Mouse (Mus musculus) frontal cortex, postnatal 25 days (tissue): ENCODE data around the gene Mrpl33.
A peak's percentile ranks its signal among the peaks of the same experiment; 100 is the strongest.

Experiments used
- DNase-seq, 2 experiments: peaks; one replicate each; pipeline ENCODE4 v3.0.0; 2022; ENCODE audit warnings: low spot score in 2 of 2

The Mrpl33 gene

DNA sequence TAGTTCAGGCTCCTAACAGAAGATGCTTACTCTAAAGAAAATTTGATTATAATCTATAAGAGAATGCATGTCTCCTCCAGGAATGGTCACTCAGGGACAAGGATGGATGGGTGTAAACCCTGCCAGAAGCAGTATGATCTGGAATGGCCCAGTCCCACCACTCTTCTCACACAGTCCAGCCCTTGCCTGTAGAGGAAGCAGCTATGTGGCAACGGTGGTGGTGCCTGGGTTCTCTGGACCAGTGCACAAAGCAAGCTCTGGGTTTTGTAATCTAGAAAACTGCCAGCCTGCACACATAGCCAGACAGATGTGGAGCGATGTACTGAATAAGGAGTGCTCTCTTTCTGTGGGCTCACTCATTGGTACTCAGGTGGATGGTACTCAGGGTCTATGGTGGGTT, 43.8 kb downstream of the Mrpl33 start:
- no peak for DNase-seq

DNA sequence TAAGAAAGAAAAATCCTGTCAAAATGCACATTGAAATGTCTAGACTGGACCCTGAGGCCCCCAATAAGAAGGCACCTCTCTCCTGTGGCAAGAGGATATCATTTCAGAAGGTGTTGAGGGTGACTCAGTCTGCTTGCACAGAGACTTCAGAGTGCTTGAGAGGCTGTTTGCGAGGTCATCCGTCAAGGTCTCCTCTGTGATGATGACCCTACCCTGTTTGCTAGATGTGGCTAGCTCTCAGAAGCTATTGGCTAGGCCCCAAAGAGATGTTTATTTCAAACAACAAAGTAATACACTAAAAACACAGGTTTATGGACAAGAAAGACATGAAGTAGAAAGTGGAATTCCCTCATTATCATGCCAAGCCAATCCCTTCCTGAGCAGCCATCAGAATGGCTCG, 45.6 kb downstream of the Mrpl33 start:
- no peak for DNase-seq

DNA sequence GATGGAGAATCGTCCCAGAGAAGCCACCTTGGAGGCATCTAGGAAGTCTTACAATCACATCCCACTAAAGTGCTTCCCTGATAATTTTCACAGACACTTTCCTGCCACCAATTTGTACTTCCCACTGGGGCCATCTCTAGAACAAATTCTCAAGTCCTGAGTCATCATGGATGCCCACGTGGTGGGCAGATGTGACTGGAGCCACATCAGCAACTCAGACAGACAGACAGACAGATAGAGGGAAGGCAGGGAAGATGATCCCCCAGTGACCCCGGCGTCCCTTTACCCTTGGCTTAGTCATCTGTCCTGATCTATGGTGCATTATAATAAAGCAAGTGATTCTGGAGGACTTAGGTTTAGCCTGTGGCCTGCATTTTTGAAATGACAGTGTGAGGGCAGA, 47.5 kb downstream of the Mrpl33 start:
- no peak for DNase-seq

DNA sequence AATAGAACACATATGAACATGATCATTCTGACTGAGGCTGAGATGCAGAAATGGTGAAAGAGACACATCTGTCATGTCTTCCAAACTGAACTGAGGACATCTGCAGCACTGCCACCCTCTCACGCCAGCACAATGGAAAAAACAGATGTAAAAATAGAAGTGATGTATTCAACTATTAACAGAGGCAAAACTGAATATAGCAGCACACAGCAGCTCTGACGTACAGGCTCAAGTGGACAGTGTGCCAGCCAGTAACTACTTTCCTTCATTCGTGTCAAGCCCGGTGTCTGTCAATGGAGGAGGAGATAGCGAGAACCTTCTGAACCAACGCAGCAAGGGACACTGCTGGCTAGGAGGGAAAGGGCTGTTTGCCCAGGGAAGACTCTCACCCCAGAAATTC, 48.1 kb downstream of the Mrpl33 start:
- no peak for DNase-seq

DNA sequence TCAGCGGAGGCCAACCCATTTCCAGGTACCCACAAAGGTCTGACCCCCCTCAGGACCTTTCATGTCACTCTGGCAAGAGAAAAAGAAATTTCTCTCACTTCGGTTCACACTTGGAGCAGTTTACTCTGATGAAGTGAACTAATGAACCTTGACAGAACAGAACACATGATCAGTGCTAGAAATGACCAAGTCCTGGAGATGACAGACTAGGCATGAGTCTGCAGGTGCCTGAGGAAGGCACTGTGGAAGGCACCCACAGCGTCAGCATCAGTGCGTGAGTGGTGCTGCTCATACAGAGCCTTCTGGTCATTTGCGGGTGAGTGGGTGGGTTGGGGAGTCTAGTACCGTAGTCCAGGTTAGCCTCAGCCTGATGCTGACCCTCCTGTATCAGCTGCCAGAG, 49.1 kb downstream of the Mrpl33 start:
- DNase-seq, result no peak

DNA sequence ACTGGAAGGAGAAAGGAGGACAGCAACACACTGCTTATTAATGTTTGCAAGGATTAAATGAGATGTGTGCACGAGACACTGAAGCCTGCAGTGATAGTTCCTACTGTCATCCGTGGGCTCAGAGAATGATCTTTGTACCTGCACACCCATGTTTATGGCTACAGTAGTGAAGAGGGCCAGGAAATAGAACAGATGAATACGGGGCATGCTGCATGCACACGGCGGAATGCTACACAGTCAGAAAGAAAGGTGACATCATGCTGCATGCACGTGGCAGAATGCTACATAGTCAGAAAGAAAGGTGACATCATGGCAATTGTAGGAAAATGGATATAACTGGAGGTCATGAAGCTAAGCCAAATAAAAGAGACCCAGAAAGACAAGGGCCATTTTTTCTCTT, 49.8 kb downstream of the Mrpl33 start:
- no peak for DNase-seq

DNA sequence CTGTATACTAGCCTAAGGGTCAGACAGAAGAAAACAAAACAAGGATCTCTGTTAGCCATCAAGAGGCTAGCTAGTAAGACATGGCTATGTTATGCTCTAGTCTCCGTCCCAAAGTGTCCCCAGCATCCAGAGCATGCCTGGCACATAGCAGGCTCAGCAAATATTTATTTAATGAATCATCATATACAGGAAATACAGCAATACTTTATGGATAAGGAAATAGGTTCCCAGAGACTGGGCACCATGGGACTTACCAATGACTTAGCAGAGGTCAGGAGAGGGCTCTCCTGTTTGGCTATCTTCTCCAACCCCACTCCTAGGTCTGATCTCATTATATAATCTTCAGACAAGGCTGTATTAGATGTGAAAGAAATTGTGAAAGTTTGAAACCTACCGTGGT, 50.6 kb downstream of the Mrpl33 start:
- no peak for DNase-seq

DNA sequence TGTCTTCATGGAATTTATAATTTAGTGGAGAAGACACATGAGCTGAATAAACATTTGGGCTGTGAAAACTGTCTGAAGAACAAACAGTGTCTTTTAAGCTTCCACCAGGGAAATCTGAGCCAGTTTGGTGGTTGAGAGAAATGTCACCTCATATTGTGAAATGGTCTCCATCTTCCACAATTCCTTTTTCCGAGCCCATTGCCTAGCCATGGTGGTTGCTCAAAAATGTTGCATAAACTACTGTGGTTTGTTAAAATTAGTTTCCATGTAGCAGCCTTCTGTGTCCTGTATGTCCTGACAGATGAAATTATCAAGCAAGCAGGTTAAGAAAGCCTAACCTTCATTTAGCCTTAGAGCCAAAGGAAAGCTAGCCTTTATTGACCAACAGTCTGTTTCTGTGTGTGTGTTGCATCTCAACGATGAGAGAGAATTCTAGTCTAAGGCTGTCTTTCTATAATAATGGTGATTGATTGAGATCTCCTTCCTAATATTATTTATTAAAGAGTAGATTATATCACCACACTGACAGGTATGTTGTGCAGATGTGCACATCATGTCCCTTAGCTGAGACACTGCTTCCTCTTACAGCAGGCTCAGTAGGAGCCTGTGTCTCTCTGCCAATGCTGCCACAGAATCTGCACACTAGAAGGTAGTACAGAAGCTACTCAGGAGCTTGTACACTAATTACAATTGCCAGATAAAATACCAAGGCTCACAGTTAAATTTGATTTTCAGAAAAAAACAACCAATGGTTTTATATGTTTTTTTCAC, 54.0 kb downstream of the Mrpl33 start:
- no peak for DNase-seq

DNA sequence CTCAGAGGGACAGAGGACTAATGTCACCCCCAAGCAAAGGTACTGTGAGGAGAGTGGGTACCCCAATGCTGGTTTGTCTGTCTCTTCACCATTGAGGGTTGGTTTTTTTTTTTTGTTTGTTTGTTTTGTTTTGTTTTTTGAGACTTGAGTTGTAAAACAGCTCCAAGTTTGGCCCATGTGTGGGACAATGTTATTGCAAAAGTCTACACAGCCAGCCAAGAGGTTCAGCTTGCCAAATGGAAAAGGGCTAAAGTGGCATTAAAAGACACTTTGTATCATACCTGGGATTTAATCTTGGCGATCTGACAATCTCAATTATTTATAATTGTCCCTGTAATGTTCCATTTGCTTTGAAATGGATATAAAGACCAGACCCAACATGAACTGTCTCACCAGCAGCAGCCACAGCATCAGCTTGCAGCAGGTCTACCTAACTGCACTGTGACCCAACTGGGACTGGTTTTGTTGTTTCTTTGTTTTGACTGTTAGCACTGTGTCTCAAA, 59.0 kb downstream of the Mrpl33 start:
- DNase-seq, result no peak

DNA sequence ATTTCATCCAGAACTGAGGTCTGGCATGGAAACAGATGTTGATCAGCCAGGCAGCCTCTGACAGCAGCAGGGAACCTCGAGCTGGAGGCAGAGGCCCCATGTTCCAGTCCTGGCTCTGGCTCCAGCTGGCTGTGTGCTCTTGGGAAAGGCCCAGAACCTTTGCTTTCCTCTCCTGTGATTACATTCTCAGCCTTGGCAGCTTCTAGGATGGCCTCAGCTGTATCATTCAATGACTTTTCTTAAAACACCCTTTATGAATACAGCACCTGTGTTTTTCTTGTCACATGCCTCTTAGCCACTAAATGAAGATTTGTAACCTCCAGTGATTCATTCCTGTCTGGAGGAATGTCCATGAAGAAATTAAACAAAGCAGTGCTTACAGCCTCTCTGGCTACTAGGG, 69.4 kb downstream of the Mrpl33 start:
- DNase-seq, result no peak

DNA sequence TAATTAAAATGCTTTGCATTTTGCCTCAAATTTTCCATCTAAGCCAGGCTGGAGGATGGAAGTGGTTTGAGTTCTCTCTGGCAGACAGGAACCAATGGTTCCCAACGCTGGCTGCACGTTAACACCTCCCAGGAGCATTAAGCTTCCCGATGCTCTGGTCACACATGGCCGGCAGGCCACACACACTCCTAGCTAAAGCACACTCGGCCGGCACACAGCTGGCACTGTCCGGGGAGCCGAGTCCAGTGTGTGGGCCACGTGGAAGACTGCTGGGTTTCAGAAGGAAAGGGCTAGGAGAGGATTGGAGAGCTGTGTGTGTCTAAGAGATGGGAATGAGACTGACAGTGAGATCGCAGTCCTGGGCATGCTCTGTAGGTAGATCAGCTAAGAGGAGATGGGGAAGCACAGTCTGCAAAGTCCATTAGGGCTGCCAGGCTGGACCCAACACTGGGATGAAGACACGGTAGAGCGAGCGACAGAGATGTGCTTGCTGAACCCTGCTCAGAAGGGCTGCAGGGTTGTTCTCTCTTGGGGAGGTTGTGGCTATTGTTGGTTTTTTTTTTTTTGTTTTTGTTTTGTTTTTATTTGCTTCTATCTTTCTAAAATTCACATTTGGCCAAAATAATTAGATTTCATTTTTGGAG, 71.7 kb downstream of the Mrpl33 start:
- DNase-seq, result no peak

DNA sequence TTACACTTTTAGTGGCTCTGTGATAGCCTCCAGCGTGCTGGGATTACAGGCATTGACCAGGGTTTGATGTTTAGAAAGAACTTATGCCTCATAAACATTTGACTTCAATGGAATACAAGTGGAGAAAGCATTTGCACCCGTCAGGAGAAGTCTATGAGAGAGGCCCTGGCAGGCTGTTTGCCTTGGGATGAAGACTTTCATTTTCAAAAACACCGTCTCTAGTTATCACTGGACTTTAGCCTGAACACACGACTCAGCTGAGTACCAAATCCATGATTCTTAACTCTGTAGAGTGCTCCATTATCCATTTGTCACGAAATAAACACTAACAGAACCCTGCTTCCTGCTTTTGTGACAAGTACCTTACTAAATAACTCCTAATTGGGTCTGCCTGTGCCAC, 73.2 kb downstream of the Mrpl33 start:
- DNase-seq, result no peak

DNA sequence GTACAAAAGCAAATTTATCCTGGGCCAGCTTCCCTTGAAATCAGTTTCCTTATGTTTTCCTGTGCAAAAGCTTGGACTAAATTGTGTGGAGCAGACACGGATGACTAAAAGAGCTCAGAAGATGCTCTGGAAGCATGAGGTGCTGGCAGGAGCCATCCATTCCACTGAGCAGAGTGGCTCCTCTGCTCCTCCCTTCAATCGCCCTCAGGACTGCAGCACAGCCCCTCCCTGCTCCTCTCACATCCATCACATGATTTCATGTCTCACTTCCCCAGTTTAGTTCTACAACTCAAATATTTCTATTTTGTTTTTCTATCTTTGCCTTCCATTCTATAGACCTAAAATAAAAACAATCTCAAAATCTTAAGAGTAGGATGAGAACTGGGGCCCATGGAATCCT, 74.4 kb downstream of the Mrpl33 start:
- DNase-seq, result no peak

DNA sequence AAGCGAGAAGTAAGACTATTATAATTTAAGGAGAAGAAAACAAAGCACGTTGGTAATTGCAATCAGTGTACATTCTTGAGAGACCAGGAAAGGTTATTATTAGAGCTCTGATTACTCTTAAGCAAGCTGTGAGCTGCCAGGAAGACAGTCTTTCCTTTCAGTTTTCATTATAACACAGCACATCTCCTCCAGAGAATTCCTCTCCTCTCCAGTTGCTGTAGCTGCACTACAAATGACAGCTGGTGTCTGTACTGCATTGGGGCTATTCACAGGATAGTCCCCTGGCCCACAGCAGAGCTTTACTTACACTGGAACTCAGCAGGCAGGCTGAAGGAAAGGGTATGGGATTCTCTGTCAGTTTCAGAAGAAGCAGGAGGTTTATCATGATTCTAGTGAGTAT, 76.7 kb downstream of the Mrpl33 start:
- DNase-seq, result no peak

DNA sequence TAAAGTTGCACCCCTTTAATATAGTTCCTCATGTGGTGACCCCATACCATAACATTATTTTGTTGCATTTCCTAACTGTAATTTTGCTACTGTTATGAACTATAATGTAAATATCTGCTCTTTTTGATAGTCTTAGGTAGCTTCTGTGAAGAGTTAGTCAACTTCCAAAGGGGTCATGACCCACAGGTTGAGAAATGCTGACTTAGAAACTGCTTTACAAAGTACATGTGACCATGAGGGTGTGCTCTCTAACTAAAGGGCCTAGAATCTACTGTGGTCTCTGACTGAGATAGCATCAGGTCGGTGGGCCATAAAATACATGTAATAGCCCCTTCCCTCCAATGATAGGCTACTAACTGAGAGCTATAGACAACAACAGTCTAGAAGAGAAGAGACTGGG, 81.3 kb downstream of the Mrpl33 start:
- DNase-seq, result no peak

DNA sequence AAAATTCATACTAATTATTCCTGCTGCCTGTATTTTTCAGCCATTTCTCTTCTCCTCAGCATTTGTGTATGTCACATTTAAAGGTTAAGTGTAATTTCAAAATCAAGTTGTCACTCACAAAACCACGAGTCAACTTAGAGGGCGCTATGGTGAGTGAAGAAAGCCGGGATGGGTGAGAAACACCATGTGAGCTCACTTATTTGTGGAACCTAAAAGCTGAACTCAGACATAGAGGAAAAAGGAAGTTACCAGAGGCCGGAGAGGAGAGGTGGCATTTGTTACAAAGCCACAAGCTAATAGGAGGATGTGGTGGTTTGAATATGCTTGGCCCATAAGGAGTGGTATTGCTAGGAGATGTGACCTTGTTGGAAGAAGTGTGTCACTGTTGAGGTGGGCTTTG, 83.4 kb downstream of the Mrpl33 start:
- DNase-seq, result no peak

DNA sequence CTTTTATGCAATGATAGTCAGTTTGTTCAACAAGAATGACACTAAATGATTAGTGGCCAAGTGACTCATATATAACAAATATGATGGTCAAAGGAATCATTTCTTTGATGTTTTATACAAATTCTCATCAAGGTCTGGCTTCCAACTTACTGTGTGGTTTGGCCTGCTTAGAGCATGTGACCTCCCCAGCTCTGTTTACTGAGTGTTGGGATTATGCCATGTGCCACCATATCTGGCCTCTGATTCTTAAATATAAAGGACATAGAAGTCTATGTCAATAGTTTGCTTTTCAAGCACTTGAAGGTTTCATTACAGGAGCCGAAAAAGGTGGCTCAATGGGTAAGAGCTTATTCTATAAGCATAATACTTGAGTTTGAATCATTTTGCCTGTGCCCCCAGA, 85.6 kb downstream of the Mrpl33 start:
- DNase-seq, result no peak

DNA sequence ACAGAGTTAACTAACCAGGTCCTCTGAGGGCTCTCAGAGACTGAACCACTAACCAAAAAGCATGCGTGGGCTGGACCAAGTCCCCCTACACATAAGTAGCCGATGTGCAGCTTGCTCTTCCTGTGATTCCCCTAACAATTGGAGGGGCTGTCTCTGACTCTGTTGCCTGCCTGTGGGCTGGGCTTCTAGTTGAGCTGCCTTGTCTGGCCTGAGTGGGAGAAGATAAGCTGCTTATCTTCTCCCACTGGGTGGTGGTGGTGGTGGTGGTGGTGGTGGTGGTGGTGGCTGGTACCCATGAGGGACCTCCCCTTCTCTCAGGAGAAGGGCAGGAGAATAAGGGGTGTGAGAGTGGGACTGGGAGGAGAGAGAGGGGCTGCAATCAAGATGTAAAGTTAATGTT, 89.3 kb downstream of the Mrpl33 start:
- no peak for DNase-seq

DNA sequence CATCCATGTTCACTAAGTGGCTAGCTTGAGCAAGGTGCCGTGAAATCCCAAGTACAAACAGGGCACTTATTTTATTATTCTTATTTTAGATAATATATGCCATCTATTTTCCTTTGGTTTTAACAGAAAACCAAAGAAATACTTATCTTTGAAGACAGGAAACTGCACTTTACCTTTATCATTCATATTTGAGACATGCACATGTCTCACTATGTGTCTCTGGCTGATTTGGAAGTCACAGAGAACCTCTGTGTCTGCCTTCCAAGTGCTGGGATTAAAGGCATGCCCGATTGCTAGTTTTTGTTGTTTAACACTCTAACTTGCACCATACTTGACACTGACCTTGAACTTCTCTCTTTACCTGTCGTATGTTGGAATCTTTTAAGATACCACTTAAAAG, 91.2 kb downstream of the Mrpl33 start:
- no peak for DNase-seq

DNA sequence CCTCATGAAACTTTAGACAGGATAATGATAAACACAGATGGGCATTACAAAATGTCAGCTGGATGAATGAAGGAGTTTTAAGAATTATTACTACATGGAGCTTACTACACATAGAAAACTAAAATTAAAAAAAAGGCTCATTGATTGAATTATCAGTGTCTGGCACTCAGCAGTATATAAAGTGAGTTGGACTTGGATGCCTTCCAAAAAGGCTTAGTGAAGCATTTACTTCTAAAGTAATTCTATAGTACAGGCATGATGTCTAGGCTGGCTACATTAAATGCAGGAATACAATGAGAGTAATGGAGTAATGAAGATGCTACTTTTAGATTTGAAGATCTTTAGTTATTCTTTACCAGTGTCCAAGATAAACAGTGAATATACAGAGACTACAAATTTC, 96.5 kb downstream of the Mrpl33 start:
- DNase-seq, result no peak

DNA sequence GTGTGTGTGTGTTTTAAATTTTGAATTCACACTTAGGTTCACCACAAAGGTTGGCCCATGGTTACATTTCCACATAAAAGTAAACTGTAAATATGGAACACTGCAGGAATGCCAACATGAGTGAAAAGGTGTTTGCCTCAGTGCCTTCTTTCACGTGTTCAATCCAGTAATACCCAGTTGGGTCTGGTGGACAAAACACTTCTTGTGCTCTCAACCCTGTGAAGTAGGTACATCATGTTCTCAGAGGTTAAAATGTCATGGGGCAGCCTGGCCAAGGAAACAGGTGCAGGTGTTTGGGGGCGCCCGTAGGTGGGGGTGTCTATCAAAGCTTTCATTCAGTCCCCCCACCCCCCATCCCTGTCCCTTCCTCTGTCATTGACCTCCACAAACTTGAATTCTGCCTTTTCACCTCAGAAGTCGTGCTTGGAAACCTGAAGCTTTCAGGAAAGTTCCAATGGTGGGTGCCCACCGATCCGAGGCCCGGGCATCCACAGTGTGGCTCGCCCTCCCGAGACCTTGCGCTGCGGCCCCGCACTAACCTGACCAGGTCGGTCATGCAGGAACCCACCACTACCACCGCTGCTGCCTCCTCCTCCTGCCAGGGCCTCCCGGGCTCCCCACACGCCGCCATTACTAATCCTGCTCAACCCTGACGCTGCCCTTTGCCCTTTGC, 100.4 kb downstream of the Mrpl33 start, which contains the start of gene Rbks:
Rbks (minus strand) TSS at position 657 of the 673 bp plus-strand sequence.
- DNase-seq, result no peak

DNA sequence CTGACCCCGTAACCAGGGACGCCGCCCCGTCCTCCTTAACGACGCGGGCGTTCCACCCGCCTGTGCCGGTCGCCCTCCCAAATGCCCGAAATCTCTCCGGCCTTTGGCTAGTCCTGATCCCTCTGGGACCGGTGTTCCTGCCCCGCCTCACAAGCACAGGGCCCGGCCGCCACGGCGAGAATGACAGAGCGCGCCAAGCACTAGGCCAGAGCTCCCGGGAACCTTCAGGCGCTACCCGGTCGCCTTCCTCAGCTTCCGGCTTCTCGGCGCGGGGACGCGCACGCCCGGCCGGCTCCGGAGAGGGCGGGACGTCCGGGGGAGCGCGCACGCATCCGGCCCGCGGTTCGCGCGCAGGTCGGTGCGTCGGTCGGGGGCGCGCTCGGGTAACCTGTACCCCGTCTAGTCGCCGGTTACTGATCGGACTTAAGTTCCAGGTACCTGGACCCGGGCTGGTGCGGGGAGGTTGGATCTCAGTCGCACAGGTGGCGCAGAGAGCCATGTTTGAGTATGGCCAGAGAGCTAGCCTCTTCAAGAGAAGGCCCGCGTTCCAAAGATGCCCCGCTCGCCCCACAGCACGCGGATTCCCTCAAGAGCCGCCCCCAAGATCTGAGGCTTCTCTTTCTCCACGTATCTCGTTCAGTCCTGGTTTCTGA, 101.0 kb downstream of the Mrpl33 start, which contains the start of gene Babam2:
Babam2 (plus strand) TSS at position 41 of the 653 bp plus-strand sequence.
- DNase-seq, result peak; percentile 72 to 84
